Mouse (Mus musculus) CD4-positive helper T cell, adult 2 months (primary cell): ENCODE results near the gene Fap.

Experiments used
- DNase-seq: peaks from one replicate; pipeline ENCODE4 v3.0.0-alpha.2; 2012; ENCODE audit warnings: low read depth, missing footprints, low spot score

Fap gene

GRCm38 (mm10) chr2:62573753-62574159 is at the start of gene Fap:
Gene Fap, minus strand, starts transcription at chr2:62574075.
- DNase-seq = no peak

GRCm38 (mm10) chr2:62623024-62623441 is 49.2 kb upstream of the Fap start:
- no peak for DNase-seq

- no peak for DNase-seq
Observed at GRCm38 (mm10) chr2:62619679-62620078, 45.8 kb upstream of the Fap start.

- DNase-seq = peak; percentile 14
Observed at GRCm38 (mm10) chr2:62618934-62619341, 45.1 kb upstream of the Fap start.

- DNase-seq = no peak
Observed at GRCm38 (mm10) chr2:62613133-62613532, 39.3 kb upstream of the Fap start.

- DNase-seq = no peak
Observed at GRCm38 (mm10) chr2:62606205-62606604, 32.3 kb upstream of the Fap start.

DNA sequence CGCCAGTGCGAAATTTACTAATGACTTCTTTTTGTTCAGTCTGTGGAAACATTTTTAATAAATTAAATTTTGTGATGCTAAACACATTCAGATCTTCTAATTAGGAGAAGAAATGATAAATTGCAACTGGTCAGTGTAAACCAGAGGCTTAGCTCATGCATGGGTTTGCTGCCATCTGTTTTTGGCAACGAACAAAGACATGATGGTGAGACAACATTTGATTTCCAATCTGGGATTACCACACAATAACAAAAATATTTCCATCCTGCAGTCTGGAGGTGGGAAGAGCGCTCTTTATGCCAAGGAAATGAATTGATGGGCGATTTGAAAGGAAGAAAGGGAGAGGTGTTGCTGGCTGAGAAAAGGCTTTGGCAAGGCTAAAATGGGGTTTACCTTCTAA is 29.7 kb upstream of the Fap start:
- no peak for DNase-seq

- DNase-seq = no peak
Observed at GRCm38 (mm10) chr2:62596586-62596985, 22.7 kb upstream of the Fap start.

- no peak for DNase-seq
Observed at GRCm38 (mm10) chr2:62594491-62594890, 20.6 kb upstream of the Fap start.

DNA sequence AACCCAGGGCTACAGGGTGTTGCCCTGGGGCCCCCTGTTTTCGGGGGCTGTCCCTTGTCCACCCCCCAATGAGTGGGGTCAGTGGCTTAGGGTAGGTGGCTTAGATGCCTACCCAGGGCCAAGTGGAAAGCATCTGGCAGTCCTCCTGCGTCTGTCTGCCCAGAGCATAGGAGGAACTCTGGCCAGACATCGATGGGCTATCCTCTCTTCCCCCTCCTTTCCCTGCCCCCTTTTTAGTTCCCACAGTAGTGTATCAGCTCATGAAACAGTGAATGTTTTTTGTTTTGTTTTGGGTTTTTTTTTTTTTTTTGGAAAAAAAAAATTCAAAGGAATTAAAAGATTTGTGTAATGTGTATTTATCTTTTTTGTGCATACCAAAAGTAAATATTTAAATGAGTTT is 17.7 kb upstream of the Fap start:
- no peak for DNase-seq

DNA sequence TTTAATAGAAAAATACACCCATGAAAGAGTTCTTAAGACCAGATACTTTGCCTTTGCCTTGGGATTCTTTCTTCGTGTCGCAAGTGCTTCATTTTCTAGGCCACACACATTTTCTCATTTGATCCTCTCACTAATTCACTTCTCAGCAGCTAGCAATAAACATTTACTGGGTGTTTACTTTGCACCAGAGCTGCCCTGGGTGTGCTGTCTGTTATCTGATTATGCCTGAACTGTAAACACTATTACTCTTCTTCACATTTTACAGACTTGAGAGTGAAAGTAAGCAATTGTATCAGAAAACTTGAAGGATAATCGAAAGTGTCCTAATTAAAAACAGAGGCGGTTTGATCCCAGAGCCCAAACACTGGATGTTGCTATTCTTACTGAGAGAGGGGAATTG is 15.5 kb upstream of the Fap start:
- DNase-seq = no peak

- no peak for DNase-seq
Observed at GRCm38 (mm10) chr2:62585769-62586168, 11.9 kb upstream of the Fap start.

DNA sequence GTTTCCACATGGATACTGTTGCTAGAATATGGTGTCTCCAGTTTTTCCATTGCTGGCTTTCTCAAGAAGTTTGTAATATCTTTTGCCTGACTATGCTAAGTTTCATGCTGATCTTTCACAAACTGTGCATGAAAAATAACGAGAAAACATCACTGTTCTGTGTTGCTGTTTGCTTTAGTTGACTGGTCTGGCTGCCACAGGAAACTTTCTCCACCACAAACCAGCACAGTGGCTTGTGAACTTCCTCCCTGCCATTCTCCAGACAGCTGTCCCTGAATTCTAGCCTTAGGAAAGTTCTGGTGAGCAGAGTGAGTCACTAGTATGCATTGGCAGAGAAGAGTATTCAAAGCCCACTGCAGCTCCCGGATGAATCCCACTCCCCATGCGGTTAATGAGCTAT is 1.1 kb upstream of the Fap start:
- DNase-seq = no peak

GRCm38 (mm10) chr2:62574250-62574649 is 375 bp upstream of the Fap start:
- no peak for DNase-seq

- no peak for DNase-seq
Observed at GRCm38 (mm10) chr2:62573099-62573752, 649 bp downstream of the Fap start.

- no peak for DNase-seq
Observed at GRCm38 (mm10) chr2:62564687-62565086, 9.2 kb downstream of the Fap start.

GRCm38 (mm10) chr2:62562661-62563485 is 11.0 kb downstream of the Fap start:
- DNase-seq = no peak

GRCm38 (mm10) chr2:62557417-62557816 is 16.5 kb downstream of the Fap start:
- no peak for DNase-seq

DNA sequence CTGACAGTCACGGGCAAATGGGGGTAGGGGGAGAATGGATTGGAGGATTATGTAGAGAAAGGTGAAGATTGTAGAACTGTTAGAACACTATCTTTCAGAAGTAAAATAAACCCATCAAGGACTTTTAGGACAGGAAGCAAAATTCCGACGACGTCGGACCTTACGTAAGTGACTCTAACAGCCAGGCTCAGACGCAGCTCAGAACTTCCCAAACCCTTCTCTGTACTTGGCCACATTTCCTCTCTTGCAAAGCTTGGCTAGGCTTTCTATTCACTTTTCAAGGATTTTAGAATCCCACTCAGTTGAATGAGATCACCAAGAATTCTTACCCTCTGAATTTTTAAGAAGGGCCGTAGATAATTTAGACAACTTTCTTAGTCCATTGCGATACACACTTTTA is 17.5 kb downstream of the Fap start:
- no peak for DNase-seq

DNA sequence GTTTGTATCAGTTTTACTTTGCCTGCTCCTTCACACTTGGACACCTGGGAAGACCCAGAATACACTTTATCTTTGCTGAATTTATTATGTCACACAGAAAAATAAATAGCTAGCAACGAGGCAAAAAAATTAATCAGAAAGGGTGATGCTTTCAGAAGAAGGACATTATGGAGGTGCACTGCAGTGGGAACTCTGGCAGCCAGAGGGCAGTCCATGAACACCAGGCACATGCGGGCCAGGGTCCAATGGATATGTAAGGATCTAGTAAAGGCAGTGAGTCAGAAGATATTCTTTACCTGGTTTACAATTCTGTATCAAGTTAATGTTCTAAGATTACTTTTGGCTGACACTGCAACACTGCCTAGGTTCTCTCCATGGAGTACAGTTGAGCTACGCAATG is 24.2 kb downstream of the Fap start:
- DNase-seq = no peak

DNA sequence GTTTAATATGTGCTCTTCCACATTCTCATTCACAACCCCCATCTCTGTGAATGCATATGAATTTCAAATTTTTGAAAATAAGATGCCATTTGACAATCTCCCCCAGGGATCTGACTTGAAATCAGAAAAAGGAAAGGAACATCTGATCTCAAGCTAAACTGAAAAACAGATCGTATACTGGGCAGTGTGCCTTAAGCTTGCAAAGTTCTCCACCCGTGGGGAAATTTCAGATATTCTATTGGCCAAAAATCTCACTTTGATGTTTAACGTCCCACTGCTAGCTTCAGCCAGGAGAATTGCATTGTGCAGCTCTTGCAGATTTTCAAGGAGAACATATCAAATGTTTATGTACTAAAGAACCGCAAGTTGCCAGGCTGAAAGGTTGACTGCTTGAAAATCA is 24.7 kb downstream of the Fap start:
- no peak for DNase-seq

GRCm38 (mm10) chr2:62548104-62548503 is 25.8 kb downstream of the Fap start:
- DNase-seq = no peak

DNA sequence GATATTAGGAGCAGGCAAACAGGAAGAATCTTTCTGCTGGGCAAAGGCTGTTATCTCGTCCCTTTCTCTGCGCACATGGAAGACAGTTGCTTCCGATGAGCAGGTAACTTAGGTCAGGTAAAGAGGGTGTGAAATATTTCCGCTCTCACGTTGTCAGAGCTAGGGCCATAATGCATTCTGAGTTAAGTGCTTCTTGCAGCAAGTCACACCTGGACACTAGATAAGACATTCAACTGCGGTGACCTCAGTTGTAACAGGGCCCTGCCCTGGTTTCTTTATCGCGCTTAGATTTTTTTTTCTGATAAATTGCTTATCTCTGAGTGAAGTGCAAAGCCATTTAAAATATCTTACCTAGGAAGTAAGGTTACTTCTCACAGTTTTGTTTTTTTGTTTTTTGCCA is 38.4 kb downstream of the Fap start:
- DNase-seq = no peak
